In genomic region chr11:119683796-119684195, GRCm38 (mm10) we compare ENCODE assay signal across 29 mouse cellular contexts.
DNase-seq lines count a peak whose midpoint lies in the region; ATAC-seq and TF ChIP-seq lines count a peak whose summit lies in the region.
"Had no signal": no experiment of that assay in that cellular context is flagged by ENCODE, and none has a peak within 500 bp of the region (broad histone marks: within the 10 kb centered on the region; RNA-seq: fewer than 3 reads in every experiment).

No protein-coding gene starts in this region.

- peak overlapping the region; percentile 17; the same call in 1 of the 2 replicates for H3K27ac ChIP-seq in gastrocnemius, adult 2 months
- H3K27ac ChIP-seq in heart, embryonic 13.5 days (replicated peaks), result peak overlapping the region; percentile 25; the same call in 1 of the 2 replicates
- no peak overlapping the region for H3K27ac ChIP-seq in heart, embryonic 10.5 days
- H3K27ac ChIP-seq: embryonic facial prominence, embryonic 12.5 days; hindbrain, embryonic 12.5 days; hindbrain, postnatal 0 days; intestine, embryonic 15.5 days; layer of hippocampus, adult 2 months; limb, embryonic 13.5 days; lung, embryonic 15.5 days; midbrain, embryonic 13.5 days; stomach, embryonic 15.5 days had no signal

- H3K4me2 ChIP-seq in heart, embryonic 13.5 days, result no peak overlapping the region
- H3K4me2 ChIP-seq: embryonic facial prominence, embryonic 12.5 days; hindbrain, embryonic 12.5 days; intestine, embryonic 15.5 days; limb, embryonic 13.5 days; liver, embryonic 11.5 days; lung, embryonic 15.5 days; midbrain, embryonic 13.5 days; stomach, embryonic 15.5 days had no signal

- no peak overlapping the region for H3K4me3 ChIP-seq in gastrocnemius, adult 2 months
- no peak overlapping the region for H3K4me3 ChIP-seq in heart, embryonic 13.5 days
- no peak overlapping the region for H3K4me3 ChIP-seq in heart, embryonic 10.5 days
- H3K4me3 ChIP-seq: embryonic facial prominence, embryonic 12.5 days; hindbrain, embryonic 12.5 days; intestine, embryonic 15.5 days; layer of hippocampus, adult 2 months; limb, embryonic 13.5 days; lung, embryonic 15.5 days; midbrain, embryonic 13.5 days; stomach, embryonic 15.5 days had no signal

- no peaks in the 10 kb centered on the region for H3K27me3 ChIP-seq in heart, embryonic 13.5 days (replicated peaks)
- H3K27me3 ChIP-seq in heart, embryonic 10.5 days (ENCODE audit: insufficient read depth, poor library complexity, severe bottlenecking), result no peaks in the 10 kb centered on the region
- H3K27me3 ChIP-seq: embryonic facial prominence, embryonic 12.5 days; hindbrain, embryonic 12.5 days; intestine, embryonic 15.5 days; limb, embryonic 13.5 days; lung, embryonic 15.5 days; midbrain, embryonic 13.5 days; stomach, embryonic 15.5 days had no signal

- 30% methylated on average over 2 of the region's 2 CpGs for WGBS in heart, embryonic 13.5 days
- 35% methylated on average over 2 of the region's 2 CpGs for WGBS in heart, embryonic 10.5 days

- no peak overlapping the region for H3K9ac ChIP-seq in heart, embryonic 13.5 days
- H3K9ac ChIP-seq: embryonic facial prominence, embryonic 12.5 days; hindbrain, embryonic 12.5 days; intestine, embryonic 15.5 days; limb, embryonic 13.5 days; lung, embryonic 15.5 days; midbrain, embryonic 13.5 days; stomach, embryonic 15.5 days had no signal

- DNase-seq in adrenal gland, adult (ENCODE audit: inconsistent age in 2 of 2, low spot score in 1 of 2), result peak; percentile 64 to 85
- DNase-seq in adrenal gland, postnatal 25 days, result no peak
- DNase-seq in gastrocnemius, adult 2 months, result no peak
- DNase-seq in gastrocnemius, postnatal 36 days, result no peak
- DNase-seq in heart, embryonic 10.5 days (ENCODE audit: low spot score), result no peak
- DNase-seq in testis, postnatal 14 days (ENCODE audit: low spot score), result peak; percentile 10
- no peak for DNase-seq in testis, postnatal 10 days (ENCODE audit: low spot score)
- DNase-seq: cerebellum, adult 8-10 months; cerebellum, postnatal 25 days; gastrocnemius, postnatal 25 days; kidney, adult 2 months; kidney, postnatal 36 days; retina, postnatal 1 day; right cerebral cortex, postnatal 14 days; thymus, adult 18-20 months; thymus, postnatal 25 days had no signal

- no peak for ATAC-seq in heart, embryonic 13.5 days (ENCODE audit: extremely low read depth, insufficient number of reproducible peaks, low FRiP score, low TSS enrichment)
- ATAC-seq: forebrain, embryonic 14.5 days; hindbrain, postnatal 0 days; intestine, embryonic 15.5 days; midbrain, embryonic 13.5 days had no signal

- H3K9me3 ChIP-seq in heart, embryonic 13.5 days, result no peaks in the 10 kb centered on the region
- no peaks in the 10 kb centered on the region for H3K9me3 ChIP-seq in heart, embryonic 10.5 days
- H3K9me3 ChIP-seq: embryonic facial prominence, embryonic 12.5 days; G1E; hindbrain, embryonic 12.5 days; intestine, embryonic 15.5 days; limb, embryonic 13.5 days; lung, embryonic 15.5 days; midbrain, embryonic 13.5 days; stomach, embryonic 15.5 days had no signal

- H3K4me1 ChIP-seq in heart, embryonic 13.5 days, result peaks cover 72% of the 10 kb centered on the region
- H3K4me1 ChIP-seq in heart, embryonic 10.5 days, result peaks cover 75% of the 10 kb centered on the region

- intact Hi-C loops in gastrocnemius, adult 2 months (cut with DNase I), result no loop called here
- intact Hi-C loops in gastrocnemius, postnatal 36 days (cut with DNase I), result no loop called here

- no peak for TF ChIP-seq CTCF in gastrocnemius, adult 2 months (IDR thresholded peaks at IDR 0.05)

- H3K36me3 ChIP-seq in heart, embryonic 13.5 days, result 0 out of 2 replicates have a peak, but pooled peaks cover 2% of the 10 kb centered on the region
- H3K36me3 ChIP-seq in heart, embryonic 10.5 days, result no peaks in the 10 kb centered on the region
- H3K36me3 ChIP-seq: embryonic facial prominence, embryonic 12.5 days; hindbrain, embryonic 12.5 days; intestine, embryonic 15.5 days; limb, embryonic 13.5 days; lung, embryonic 15.5 days; midbrain, embryonic 13.5 days; stomach, embryonic 15.5 days had no signal

Comparison
In these comparisons a context has a peak if more than half of its experiments do, and no peak if none do; other contexts are left out.
1. DNase-seq: peak in adrenal gland, adult (2 of 2) and testis, postnatal 14 days (single experiment); none in adrenal gland, postnatal 25 days (single experiment), gastrocnemius, adult 2 months (single experiment), gastrocnemius, postnatal 36 days (0 of 2), heart, embryonic 10.5 days (single experiment) and testis, postnatal 10 days (single experiment).